In the genomic region with DNA sequence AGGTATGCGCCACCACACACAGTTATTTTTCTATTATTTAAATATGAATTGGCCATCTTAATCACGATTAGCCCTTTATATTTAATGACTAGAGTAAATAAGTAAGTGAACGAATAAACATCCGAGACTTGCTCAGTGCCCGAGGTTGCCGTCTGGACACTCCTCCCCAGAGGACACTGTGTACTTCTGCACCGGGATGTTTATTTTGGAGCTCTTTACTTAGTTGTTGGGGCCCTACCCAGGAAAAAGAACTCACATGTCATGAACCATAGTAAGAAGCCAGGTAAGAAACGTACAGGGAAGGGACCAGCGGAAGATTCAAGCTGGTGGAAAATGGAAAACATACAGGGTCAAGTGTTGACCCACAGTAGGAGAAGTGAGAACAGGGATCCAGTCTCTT, we compare ENCODE assay signal across 18 mouse cellular contexts.
DNase-seq lines count a peak whose midpoint lies in the region; TF ChIP-seq lines count a peak whose summit lies in the region.
"Had no signal": no experiment of that assay in that cellular context is flagged by ENCODE, and none has a peak within 500 bp of the region (broad histone marks: within the 10 kb centered on the region; RNA-seq: fewer than 3 reads in every experiment).

No protein-coding gene starts in this region.

- peaks cover 18% of the 10 kb centered on the region for H3K4me1 ChIP-seq in lung, adult 2 months (ENCODE audit: control insufficient read depth, insufficient read depth, low read length)
- H3K4me1 ChIP-seq: heart, embryonic 15.5 days had no signal

- DNase-seq in kidney, adult 11 months: peak; percentile 39
- no peak for DNase-seq in kidney, postnatal 4 days
- DNase-seq in lung, adult 18-20 months: peak; percentile 66 to 76
- no peak for DNase-seq in lung, adult 2 months
- DNase-seq in lung, postnatal 25 days (ENCODE audit: low spot score): peak; percentile 78
- no peak for DNase-seq in adrenal gland, postnatal 14 days
- no peak for DNase-seq in left cerebral cortex, adult 18-20 months (ENCODE audit: low spot score in 2 of 2)
- DNase-seq: B cell, adult 2 months; cerebellum, adult 2 months; cerebellum, postnatal 36 days; gastrocnemius, postnatal 14 days; heart, adult 2 months; heart, postnatal 4 days; layer of hippocampus, postnatal 36 days; thymus, postnatal 36 days had no signal

- WGBS in lung, adult 2 months: 44% methylated on average over 9 of the region's 9 CpGs

- H3K4me3 ChIP-seq in lung, adult 2 months (replicated peaks; ENCODE audit: extremely low read depth, low read depth, low read length): no peak overlapping the region
- H3K4me3 ChIP-seq: heart, adult 2 months; heart, embryonic 15.5 days; layer of hippocampus, adult 2 months; limb, embryonic 15.5 days had no signal

- no peak for TF ChIP-seq CTCF in lung, adult 2 months (IDR thresholded peaks at IDR 0.05; ENCODE audit: insufficient read depth, low read length)

- no peak for TF ChIP-seq POLR2A in lung, adult 2 months (IDR thresholded peaks at IDR 0.05; ENCODE audit: borderline replicate concordance, extremely low read depth, low read depth, low read length)

Comparison
In these comparisons a context has a peak if more than half of its experiments do, and no peak if none do; other contexts are left out.
1. DNase-seq: peak in kidney, adult 11 months (single experiment), lung, adult 18-20 months (2 of 2) and lung, postnatal 25 days (single experiment); none in kidney, postnatal 4 days (0 of 2), lung, adult 2 months (single experiment), adrenal gland, postnatal 14 days (single experiment) and left cerebral cortex, adult 18-20 months (0 of 2).